Mouse (Mus musculus) cerebellum, postnatal 36 days (tissue): ENCODE results near the gene Esp4.
"Not testable (repeated sequence)": the region's sequence is repeated elsewhere in the genome, so short reads cannot be mapped to it uniquely, and the experiment has no call there.

ENCODE experiments used
- DNase-seq, 2 experiments: peaks; one replicate each; pipeline ENCODE4 v3.0.0; 2021 to 2022; ENCODE audit warnings: mixed read lengths in 2 of 2

The Esp4 gene

GRCm38 (mm10) chr17:40598294-40598693 is at the start of gene Esp4:
TSS of gene Esp4 (plus strand) at chr17:40598594.
- DNase-seq: no peak

DNA sequence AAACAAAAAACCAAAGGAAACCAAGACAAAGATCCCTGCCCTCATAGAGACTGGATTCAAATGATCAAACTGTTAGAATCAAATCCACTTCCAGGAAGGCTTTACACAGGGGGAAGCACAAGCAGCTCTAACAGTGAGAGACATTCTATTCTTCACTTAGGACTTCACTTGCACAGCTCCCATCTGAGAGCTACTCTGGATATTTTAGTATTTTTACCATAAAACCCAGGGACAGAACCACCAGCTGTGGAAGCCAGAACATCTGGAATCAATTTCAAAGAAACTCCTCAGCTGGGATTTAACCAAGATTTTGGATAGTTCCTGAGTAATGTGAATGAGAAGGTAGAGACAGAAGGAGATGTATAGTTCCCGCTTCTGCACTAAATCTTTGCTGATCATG is 44.9 kb upstream of the Esp4 start:
- DNase-seq: no peak

DNA sequence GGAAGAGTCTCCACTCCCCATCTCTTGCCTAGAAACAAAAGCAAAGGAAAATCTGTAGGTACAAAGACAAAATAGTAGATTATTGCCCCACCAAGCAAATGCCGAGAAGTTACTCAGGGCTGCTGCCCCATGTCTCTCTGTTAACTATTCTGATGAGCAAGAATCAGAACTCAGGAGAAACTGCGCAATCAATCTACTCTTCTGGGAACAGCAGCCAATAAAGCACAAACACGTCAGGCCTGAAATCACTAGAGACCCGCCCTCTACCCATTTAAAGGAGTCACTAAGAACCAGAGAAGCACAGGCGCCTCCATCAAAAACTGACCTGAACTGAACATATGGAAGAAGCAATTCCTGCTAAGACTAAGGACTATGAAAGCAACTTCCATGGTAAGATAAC is 37.2 kb upstream of the Esp4 start, which contains the start of gene Esp6:
TSS of gene Esp6 (plus strand) at position 301 of the 400 bp plus-strand sequence.
- DNase-seq: no peak

- DNase-seq: not testable (repeated sequence)
These were observed 14.5 kb upstream of the Esp4 start for GRCm38 (mm10) chr17:40583906-40584305.

- DNase-seq: no peak
These were observed 7.1 kb upstream of the Esp4 start for GRCm38 (mm10) chr17:40591297-40591696.

DNA sequence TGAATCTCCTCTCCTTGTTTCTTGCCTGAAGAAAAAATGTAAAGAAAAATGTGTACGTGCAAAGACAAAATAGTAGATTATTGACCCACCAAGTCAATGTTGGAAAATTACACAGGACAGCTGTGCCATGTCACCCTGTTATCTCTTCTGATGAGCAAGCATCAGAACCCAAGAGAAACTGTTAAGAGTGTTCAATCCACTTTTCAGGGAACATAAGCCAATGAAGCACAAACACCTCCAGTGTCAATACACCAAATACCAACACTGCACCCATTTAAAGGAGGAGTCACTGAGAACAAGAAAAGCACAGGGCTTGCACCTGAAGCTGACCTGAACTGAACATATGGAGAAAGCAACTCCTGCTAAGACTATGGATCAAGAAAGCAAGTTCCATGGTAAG is 33.4 kb downstream of the Esp4 start, which contains the start of gene Esp3:
TSS of gene Esp3 (plus strand) at position 301 of the 400 bp plus-strand sequence.
- not testable (repeated sequence) for DNase-seq
